Mouse (Mus musculus) liver, adult 2 months (tissue): Measurements from ENCODE around the gene 1700061G19Rik. TPM values are rescaled to one million over a fixed set of nuclear protein-coding genes. Genes with fewer than 3 reads are reported as not detected.
"Not testable (repeated sequence)": the region's sequence is repeated elsewhere in the genome, so short reads cannot be mapped to it uniquely, and the experiment has no call there.

ENCODE experiments used
- DNase-seq: peaks from one replicate; pipeline ENCODE4 v3.0.0-alpha.2; 2011; ENCODE audit warnings: low read depth, low spot score; ENCODE audit errors: extremely low read depth
- H3K27ac ChIP-seq: fragments of 200-500 bp; replicated peaks from 2 replicates; pipeline ENCODE4 v1.5.1; 2012; ENCODE audit warnings: low read depth, mild to moderate bottlenecking, control low read depth, inconsistent platforms, low read length; ENCODE audit not compliant: insufficient read depth
- H3K27me3 ChIP-seq: fragments of 200-500 bp; 2 replicates; pipeline ENCODE4 v1.6.1; 2012; ENCODE audit warnings: mild to moderate bottlenecking, moderate library complexity, low read length, inconsistent platforms; ENCODE audit not compliant: control insufficient read depth, insufficient read depth
- H3K36me3 ChIP-seq: fragments of 200-500 bp; 2 replicates; pipeline ENCODE4 v1.6.1; 2012; ENCODE audit warnings: low read length, inconsistent platforms; ENCODE audit not compliant: control insufficient read depth, insufficient read depth
- H3K4me1 ChIP-seq: fragments of 200-500 bp; 2 replicates; pipeline ENCODE4 v1.6.1; 2011; ENCODE audit warnings: low read length; ENCODE audit not compliant: control insufficient read depth, insufficient read depth
- H3K4me3 ChIP-seq: fragments of 200-500 bp; 2 replicates; pipeline ENCODE4 v1.5.1; 2011; ENCODE audit warnings: low read depth, mild to moderate bottlenecking, control low read depth, low read length, moderate library complexity; ENCODE audit not compliant: insufficient read depth
- H3K79me2 ChIP-seq: fragments of 200-500 bp; 2 replicates; pipeline ENCODE4 v1.6.1; 2012; ENCODE audit warnings: inconsistent platforms, mild to moderate bottlenecking, low read length, moderate library complexity; ENCODE audit not compliant: control insufficient read depth, insufficient read depth
- H3K9ac ChIP-seq: fragments of 200-500 bp; 2 replicates; pipeline ENCODE4 v1.6.1; 2012; ENCODE audit warnings: low read depth, mild to moderate bottlenecking, control low read depth, inconsistent platforms, low read length
- CTCF ChIP-seq: fragments of 200-500 bp; IDR thresholded peaks from 2 replicates; pipeline ENCODE4 v1.5.1; 2011; ENCODE audit warnings: low read depth, low read length, control low read depth
- POLR2A ChIP-seq: fragments of 200-500 bp; IDR thresholded peaks from 2 replicates; pipeline ENCODE4 v1.6.1; 2011; ENCODE audit warnings: low read length, control low read depth; ENCODE audit not compliant: insufficient read depth; ENCODE audit errors: extremely low read depth
- WGBS: fragments of 180-500 bp; shearing (Covaris S2); methylation state at CpG from one replicate; pipeline ENCODE4 v1.1.7; 2018; 5-methylcytosine and 5-hydroxymethylcytosine counted together
- polyA plus RNA-seq: library from polyadenylated mRNA; depleted of rRNA; stranded (reverse); fragments of >200 nt; gene quantifications from 2 replicates; pipeline ENCODE4 v1.2.3, GENCODE M21; 2012
- total RNA-seq: library from RNA; depleted of rRNA; stranded (reverse); fragments of >200 nt; gene quantifications from 2 replicates; pipeline ENCODE4 v1.2.3, GENCODE M21; 2014

1700061G19Rik gene
- total and polyA plus RNA-seq, 2 experiments = 0.02 TPM; not detected in 1

DNA sequence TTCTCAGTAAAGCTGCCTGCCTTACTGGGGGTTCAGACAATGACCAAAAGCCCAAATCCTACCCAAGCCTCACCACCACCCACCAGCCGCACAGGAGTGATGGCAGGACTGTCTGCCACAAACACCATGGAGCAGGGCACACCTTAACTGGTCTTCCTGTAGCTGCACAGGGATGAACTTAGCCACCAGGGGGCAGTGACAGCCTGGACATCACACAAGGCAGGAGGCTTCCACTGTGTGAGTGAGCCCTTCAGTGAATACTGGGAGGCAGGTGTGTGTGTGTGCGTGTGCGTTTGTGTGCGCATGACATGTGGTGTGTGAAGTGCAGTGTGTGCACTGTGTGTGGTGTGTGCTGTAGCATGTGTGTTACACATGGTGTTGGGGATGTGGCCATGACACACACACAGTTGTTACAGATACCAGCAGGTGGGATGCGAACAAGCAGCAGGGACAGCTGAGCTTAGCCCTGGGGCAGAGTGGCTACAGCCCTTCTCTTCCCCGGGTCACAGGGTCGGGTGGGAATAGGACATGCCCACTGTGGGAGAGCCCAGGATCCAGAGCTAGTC lies 22.4 kb downstream of the 1700061G19Rik start:
- WGBS = 73% methylated on average over 7 of the region's 7 CpGs
- DNase-seq = peak; percentile 64
- Histone ChIP-seq H3K79me2 (no peaks in the 10 kb centered on the region), H3K27ac (no peak overlapping the region), H3K27me3 (no peaks in the 10 kb centered on the region), H3K4me1 (no peaks in the 10 kb centered on the region), H3K36me3 (no peaks in the 10 kb centered on the region), H3K4me3 (no peak overlapping the region), H3K9ac (no peak overlapping the region)
- TF ChIP-seq POLR2A (no peak), CTCF (peak; percentile 97)

DNA sequence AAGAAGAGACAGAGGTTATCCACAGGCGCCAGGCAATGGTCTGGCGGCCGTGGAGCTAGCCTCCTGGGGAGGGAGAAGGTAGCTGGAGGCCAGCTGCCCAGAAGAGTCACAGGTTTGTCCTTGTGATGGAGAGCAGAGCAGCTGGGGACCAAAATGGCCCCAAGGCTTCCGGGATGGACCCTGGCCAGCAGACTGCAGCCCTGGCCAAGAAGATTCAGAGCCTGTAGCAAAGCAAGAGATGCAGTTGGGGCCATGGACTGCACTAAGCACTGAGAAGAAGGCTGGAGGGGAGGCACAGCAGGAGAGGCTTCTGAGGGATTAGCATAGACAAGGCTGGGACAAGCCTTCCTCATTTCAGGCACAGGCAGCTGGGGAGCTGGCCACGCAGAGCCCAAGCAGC lies 27.4 kb downstream of the 1700061G19Rik start:
- TF ChIP-seq CTCF (no peak), POLR2A (no peak)
- Histone ChIP-seq H3K36me3 (no peaks in the 10 kb centered on the region; the same call in 1 of the 2 replicates), H3K27ac (no peak overlapping the region), H3K9ac (no peak overlapping the region), H3K4me1 (no peaks in the 10 kb centered on the region), H3K4me3 (no peak overlapping the region), H3K79me2 (no peaks in the 10 kb centered on the region), H3K27me3 (no peaks in the 10 kb centered on the region)
- DNase-seq = no peak
- WGBS = 91% methylated on average over 5 of the region's 5 CpGs

DNA sequence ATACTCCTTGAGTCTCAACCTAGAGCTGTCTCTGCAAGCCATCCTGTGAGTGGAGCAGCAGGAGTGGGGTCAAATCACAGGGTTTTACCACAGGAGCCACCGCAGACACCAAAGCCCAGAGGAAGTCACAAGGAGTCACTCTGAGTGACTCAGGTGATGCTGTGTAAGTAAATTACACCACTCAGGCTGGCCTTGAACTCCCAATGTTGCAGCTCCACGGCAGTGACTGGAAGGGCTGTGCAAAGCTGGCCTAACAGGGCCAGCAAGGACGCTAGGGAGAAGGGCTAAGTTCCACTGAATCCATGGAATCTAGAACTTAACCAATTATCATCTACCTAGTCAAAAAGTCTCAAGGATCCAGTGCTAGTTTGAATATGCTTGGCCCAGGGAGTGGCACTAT lies 30.9 kb downstream of the 1700061G19Rik start:
- H3K27ac ChIP-seq = no peak overlapping the region
- H3K36me3 ChIP-seq = no peaks in the 10 kb centered on the region; the same call in 1 of the 2 replicates
- no peaks in the 10 kb centered on the region for H3K27me3 ChIP-seq
- no peaks in the 10 kb centered on the region for H3K79me2 ChIP-seq
- no peak overlapping the region for H3K4me3 ChIP-seq
- no peak for TF ChIP-seq POLR2A
- no peak for TF ChIP-seq CTCF
- H3K9ac ChIP-seq = no peak overlapping the region
- WGBS = 79% methylated on average over 3 of the region's 3 CpGs
- H3K4me1 ChIP-seq = no peaks in the 10 kb centered on the region
- DNase-seq = no peak

DNA sequence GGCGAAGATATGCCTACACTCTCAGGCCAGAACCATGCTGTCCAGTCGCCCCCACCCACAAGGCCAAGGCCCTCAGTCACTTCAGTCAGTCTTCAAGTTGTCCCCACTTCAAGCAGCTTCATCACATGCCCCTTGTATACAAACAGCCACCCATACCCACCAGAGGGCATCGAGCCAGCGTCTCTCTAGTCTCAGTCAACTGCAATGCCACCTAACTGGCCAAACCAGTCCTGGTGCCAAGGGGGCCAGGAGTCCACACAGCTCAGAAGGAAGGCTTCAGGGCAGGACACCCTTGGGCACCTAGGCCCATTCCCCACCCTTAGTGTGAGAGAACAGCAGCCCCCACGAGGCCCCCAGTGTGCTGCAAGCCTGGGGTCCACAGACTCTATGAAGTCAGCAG lies 31.8 kb downstream of the 1700061G19Rik start:
- Histone ChIP-seq H3K4me1 (no peaks in the 10 kb centered on the region), H3K27me3 (no peaks in the 10 kb centered on the region), H3K27ac (no peak overlapping the region), H3K4me3 (no peak overlapping the region), H3K9ac (no peak overlapping the region), H3K79me2 (no peaks in the 10 kb centered on the region), H3K36me3 (no peaks in the 10 kb centered on the region; the same call in 1 of the 2 replicates)
- DNase-seq = no peak
- WGBS = 85% methylated on average over 5 of the region's 5 CpGs
- TF ChIP-seq POLR2A = no peak
- no peak for TF ChIP-seq CTCF

DNA sequence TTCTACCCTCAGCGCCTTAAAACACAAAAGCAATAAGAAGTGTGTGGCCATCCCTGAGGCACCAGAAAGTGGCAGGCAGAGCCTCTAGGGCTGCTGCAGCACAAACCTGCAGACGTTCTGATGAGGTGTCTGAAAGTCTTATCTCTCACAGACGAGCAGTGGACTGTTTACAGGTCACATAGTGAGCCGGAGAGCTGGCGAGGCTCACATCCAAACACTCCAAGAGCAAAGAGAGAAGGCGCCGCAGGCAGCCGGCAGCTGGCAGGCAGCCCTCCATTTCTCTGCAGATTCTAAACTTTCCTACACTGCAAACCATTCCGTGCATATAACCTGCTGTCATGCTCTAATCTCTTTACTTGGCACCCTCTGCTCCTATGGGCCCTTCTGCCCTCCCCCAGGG lies 32.6 kb downstream of the 1700061G19Rik start:
- no peak overlapping the region for H3K27ac ChIP-seq
- H3K79me2 ChIP-seq = no peaks in the 10 kb centered on the region
- H3K36me3 ChIP-seq = no peaks in the 10 kb centered on the region; the same call in 1 of the 2 replicates
- DNase-seq = peak; percentile 28
- H3K9ac ChIP-seq = no peak overlapping the region
- 32% methylated on average over 9 of the region's 9 CpGs for whole genome bisulfite sequencing
- H3K4me3 ChIP-seq = no peak overlapping the region
- H3K27me3 ChIP-seq = no peaks in the 10 kb centered on the region
- no peaks in the 10 kb centered on the region for H3K4me1 ChIP-seq
- TF ChIP-seq CTCF (no peak), POLR2A (no peak)

DNA sequence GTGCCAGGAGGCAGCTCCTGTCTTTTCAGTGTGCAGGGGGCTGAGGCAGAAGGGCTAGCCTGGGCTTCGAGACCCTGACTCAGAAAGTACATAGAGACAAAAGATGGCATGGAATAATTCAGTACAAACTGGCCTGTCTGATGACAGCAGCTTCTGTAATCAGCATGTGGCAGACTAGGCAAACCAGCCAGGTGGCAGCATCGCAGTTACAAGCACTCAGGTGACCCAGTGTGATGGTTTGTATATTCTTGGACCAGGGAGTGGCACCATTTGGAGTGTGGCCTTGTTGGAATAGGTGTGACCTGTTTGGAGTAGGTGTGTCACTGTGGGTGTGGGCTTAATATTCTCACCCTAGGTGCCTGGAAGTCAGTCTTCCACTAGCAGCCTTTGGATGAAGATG lies 34.5 kb downstream of the 1700061G19Rik start:
- H3K4me3 ChIP-seq, H3K79me2 ChIP-seq, H3K4me1 ChIP-seq, DNase-seq, H3K27ac ChIP-seq, H3K36me3 ChIP-seq, H3K27me3 ChIP-seq, H3K9ac ChIP-seq: not testable (repeated sequence)
- 90% methylated on average over 2 of the region's 2 CpGs for WGBS
